Mouse (Mus musculus) stomach, postnatal 0 days (tissue): ENCODE measurements around the gene Ensa. TPM values are rescaled to one million over a fixed set of nuclear protein-coding genes. Genes with fewer than 3 reads are reported as not detected.

ENCODE experiments used
- ATAC-seq: fragments of 200-750 bp; cut with Nextera tagmentation; 2 replicates; pipeline ENCODE4 v1.8.0; 2017; ENCODE audit not compliant: low FRiP score, low TSS enrichment
- DNase-seq: peaks from one replicate; pipeline ENCODE4 v3.0.0-alpha.2; 2016; ENCODE audit warnings: low spot score
- H3K27ac ChIP-seq: fragments of 300-500 bp; sonication (generic); replicated peaks from 2 replicates; pipeline ENCODE4 v1.5.1; 2014; ENCODE audit warnings: mild to moderate bottlenecking, control low read depth
- H3K27me3 ChIP-seq: fragments of 300-500 bp; sonication (generic); 2 replicates; pipeline ENCODE4 v1.6.1; 2014; ENCODE audit warnings: low read length; ENCODE audit not compliant: control insufficient read depth, insufficient read depth
- H3K36me3 ChIP-seq: fragments of 300-500 bp; sonication (generic); 2 replicates; pipeline ENCODE4 v1.6.1; 2014; ENCODE audit warnings: low read length, mixed read lengths; ENCODE audit not compliant: control insufficient read depth, insufficient read depth
- H3K4me1 ChIP-seq: fragments of 300-500 bp; sonication (generic); replicated peaks from 2 replicates; pipeline ENCODE4 v1.6.1; 2014; ENCODE audit warnings: antibody characterized with exemption; ENCODE audit not compliant: control insufficient read depth, insufficient read depth
- H3K4me2 ChIP-seq: fragments of 300-500 bp; sonication (generic); replicated peaks from 2 replicates; pipeline ENCODE4 v1.6.1; 2014; ENCODE audit warnings: low read depth, mild to moderate bottlenecking, control low read depth, moderate library complexity
- H3K4me3 ChIP-seq: fragments of 300-500 bp; sonication (generic); 2 replicates; pipeline ENCODE4 v1.5.1; 2014; ENCODE audit warnings: low read depth, low read length, control low read depth
- H3K9ac ChIP-seq: fragments of 300-500 bp; sonication (generic); 2 replicates; pipeline ENCODE4 v1.6.1; 2014; ENCODE audit warnings: mild to moderate bottlenecking, low read length, control low read depth, mixed read lengths
- H3K9me3 ChIP-seq: fragments of 300-500 bp; sonication (generic); 2 replicates; pipeline ENCODE4 v1.6.1; 2016; ENCODE audit warnings: low read length; ENCODE audit not compliant: control insufficient read depth
- CTCF ChIP-seq: IDR thresholded peaks from 2 replicates; pipeline ENCODE4 v1.5.1; 2016; ENCODE audit warnings: antibody characterized with exemption, low read depth, mild to moderate bottlenecking, moderate library complexity
- EP300 ChIP-seq: optimal IDR thresholded peaks from 2 replicates; pipeline ENCODE3; 2016; ENCODE audit warnings: antibody characterized with exemption
- whole genome bisulfite sequencing: fragments of 180-500 bp; shearing (Covaris S2); extraction: QIAGEN DNeasy Blood & Tissue Kit; methylation state at CpG from one replicate; pipeline ENCODE4 v1.1.7; 2014; 5-methylcytosine and 5-hydroxymethylcytosine counted together
- polyA plus RNA-seq: library from polyadenylated mRNA; unstranded; fragments of >200 nt; fragmentation: Nextera tagmentation; extraction: Ambion mirVana; gene quantifications from 2 replicates; pipeline ENCODE4 v1.2.1, GENCODE M21; 2015

Gene Ensa
- polyA plus RNA-seq, 1 experiment from 2014 or later = 44.2 TPM

GRCm38 (mm10) chr3:95681365-95681764 is 56.6 kb downstream of the Ensa start:
- H3K4me2 ChIP-seq = no peak overlapping the region
- no peak for TF ChIP-seq CTCF
- no peak for TF ChIP-seq EP300
- no peaks in the 10 kb centered on the region for H3K27me3 ChIP-seq
- H3K4me3 ChIP-seq = no peak overlapping the region
- H3K27ac ChIP-seq = no peak overlapping the region
- H3K9me3 ChIP-seq = no peaks in the 10 kb centered on the region
- peaks cover 7% of the 10 kb centered on the region for H3K4me1 ChIP-seq
- no peak overlapping the region for H3K9ac ChIP-seq
- no peaks in the 10 kb centered on the region for H3K36me3 ChIP-seq
- 57% methylated on average over 11 of the region's 11 CpGs for whole genome bisulfite sequencing
- DNase-seq = no peak
- no peak for ATAC-seq

Other genes starting within 250 kb of the Ensa start
- 0.13 and 0.15 TPM in 2 replicates for gene 4930558C23Rik, start 222.2 kb upstream of the Ensa start, polyA plus RNA-seq
- gene Arnt, start 190.6 kb upstream of the Ensa start, polyA plus RNA-seq = 14.2 and 15.3 TPM in 2 replicates
- 16.3 and 18.7 TPM in 2 replicates for gene Ctsk, start 125.7 kb upstream of the Ensa start, polyA plus RNA-seq
- 31.8 and 35.6 TPM in 2 replicates for gene Ctss, start 98.2 kb upstream of the Ensa start, polyA plus RNA-seq
- not detected in 2 replicates for gene Hormad1, start 65.3 kb upstream of the Ensa start, polyA plus RNA-seq
- 24.1 and 25.6 TPM in 2 replicates for gene Golph3l, start 36.1 kb upstream of the Ensa start, polyA plus RNA-seq
- gene Mcl1, start 33.8 kb downstream of the Ensa start, polyA plus RNA-seq = 57.9 and 59.2 TPM in 2 replicates
- 9.4 and 10.4 TPM in 2 replicates for gene Adamtsl4, start 62.9 kb downstream of the Ensa start, polyA plus RNA-seq
- gene Ecm1, start 114.6 kb downstream of the Ensa start, polyA plus RNA-seq = 254 and 328 TPM in 2 replicates
- gene Tars2, start 135.2 kb downstream of the Ensa start, polyA plus RNA-seq = 22.4 and 24.4 TPM in 2 replicates
- 11.1 and 12.0 TPM in 2 replicates for gene Rprd2, start 193.9 kb downstream of the Ensa start, polyA plus RNA-seq
- gene Prpf3, start 230.9 kb downstream of the Ensa start, polyA plus RNA-seq = 12.9 and 13.8 TPM in 2 replicates
- 283 and 301 TPM in 2 replicates for gene Mrps21, start 246.5 kb downstream of the Ensa start, polyA plus RNA-seq